Mouse (Mus musculus) forebrain, embryonic 13.5 days (tissue): ENCODE results near the gene Slit3. TPM values are rescaled to one million over a fixed set of nuclear protein-coding genes. Genes with fewer than 3 reads are reported as not detected.
A peak's percentile ranks its signal among the peaks of the same experiment; 100 is the strongest.

Experiments
- ATAC-seq: fragments of 200-750 bp; cut with Nextera tagmentation; 2 replicates; pipeline ENCODE4 v1.8.0; 2017
- H3K27ac ChIP-seq: fragments of 300-500 bp; sonication (generic); 2 replicates; pipeline ENCODE4 v1.5.1; 2015; ENCODE audit warnings: inconsistent platforms, mild to moderate bottlenecking, moderate library complexity
- H3K27me3 ChIP-seq: fragments of 300-500 bp; sonication (generic); 2 replicates; pipeline ENCODE4 v1.6.1; 2015; ENCODE audit warnings: mild to moderate bottlenecking, inconsistent platforms
- H3K36me3 ChIP-seq: fragments of 300-500 bp; sonication (generic); 2 replicates; pipeline ENCODE4 v1.6.1; 2015; ENCODE audit warnings: mild to moderate bottlenecking, inconsistent platforms; ENCODE audit not compliant: poor library complexity, severe bottlenecking
- H3K4me1 ChIP-seq: fragments of 300-500 bp; sonication (generic); 2 replicates; pipeline ENCODE4 v1.6.1; 2015; ENCODE audit warnings: inconsistent platforms
- H3K4me2 ChIP-seq: fragments of 300-500 bp; sonication (generic); 2 replicates; pipeline ENCODE4 v1.6.1; 2015; ENCODE audit warnings: inconsistent platforms, mild to moderate bottlenecking, moderate library complexity
- H3K4me3 ChIP-seq: fragments of 300-500 bp; sonication (generic); 2 replicates; pipeline ENCODE4 v1.5.1; 2015; ENCODE audit warnings: mild to moderate bottlenecking, inconsistent platforms
- H3K9ac ChIP-seq: fragments of 300-500 bp; sonication (generic); 2 replicates; pipeline ENCODE4 v1.6.1; 2015; ENCODE audit warnings: mild to moderate bottlenecking, inconsistent platforms
- H3K9me3 ChIP-seq: fragments of 300-500 bp; sonication (generic); replicated peaks from 2 replicates; pipeline ENCODE4 v1.6.1; 2016; ENCODE audit warnings: inconsistent platforms
- WGBS: fragments of 180-500 bp; shearing (Covaris S2); methylation state at CpG from one replicate; pipeline ENCODE4 v1.1.7; 2015; 5-methylcytosine and 5-hydroxymethylcytosine counted together
- polyA plus RNA-seq: library from polyadenylated mRNA; unstranded; fragments of >200 nt; fragmentation: Nextera tagmentation; extraction: Ambion mirVana; gene quantifications from 2 replicates; pipeline ENCODE4 v1.2.1, GENCODE M21; 2015

Gene Slit3
- polyA plus RNA-seq, 1 experiment from 2014 or later, result 2.6 TPM

GRCm38 (mm10) chr11:35298526-35298925 is 177.5 kb downstream of the Slit3 start:
- WGBS, result 55% methylated on average over 2 of the region's 2 CpGs
- Histone ChIP-seq H3K36me3 (no peaks in the 10 kb centered on the region), H3K4me2 (no peak overlapping the region), H3K9ac (no peak overlapping the region), H3K4me1 (peaks cover 35% of the 10 kb centered on the region), H3K27ac (no peak overlapping the region), H3K27me3 (peaks cover 7% of the 10 kb centered on the region; the same call in 1 of the 2 replicates), H3K4me3 (no peak overlapping the region), H3K9me3 (no peaks in the 10 kb centered on the region)
- ATAC-seq, result no peak

DNA sequence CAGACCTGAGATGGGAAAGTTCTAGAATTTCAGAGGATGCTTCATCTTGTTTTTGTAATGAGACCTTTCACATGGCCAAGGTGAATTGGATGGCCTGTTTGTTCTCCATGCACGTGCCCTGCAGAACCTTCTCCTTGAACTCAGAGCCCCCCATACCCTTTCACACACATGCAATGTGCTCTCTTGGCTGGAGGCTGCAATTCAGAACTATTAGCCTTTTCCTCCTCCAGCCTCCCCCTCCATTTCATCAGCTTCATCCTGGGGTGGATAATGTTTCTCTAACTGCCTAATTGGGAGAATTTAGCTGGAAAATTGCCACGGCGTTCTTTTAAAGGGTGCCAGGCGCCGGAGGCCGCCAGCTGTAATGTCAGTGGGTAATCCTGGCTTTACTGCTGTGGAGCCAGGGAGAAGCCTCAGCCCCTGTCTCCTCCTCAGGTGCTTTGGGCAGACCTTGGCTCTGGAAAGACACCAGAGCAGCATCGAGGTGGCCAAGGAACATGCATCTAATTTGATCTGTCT is 178.9 kb downstream of the Slit3 start:
- Histone ChIP-seq H3K27me3 (peaks cover 7% of the 10 kb centered on the region; the same call in 1 of the 2 replicates), H3K9me3 (no peaks in the 10 kb centered on the region), H3K4me2 (no peak overlapping the region), H3K36me3 (no peaks in the 10 kb centered on the region), H3K4me3 (no peak overlapping the region), H3K27ac (no peak overlapping the region), H3K4me1 (peaks cover 28% of the 10 kb centered on the region), H3K9ac (no peak overlapping the region)
- peak; percentile 60; the same call in 1 of the 2 replicates for ATAC-seq
- 54% methylated on average over 7 of the region's 7 CpGs for WGBS

- Histone ChIP-seq H3K27me3 (0 out of 2 replicates have a peak, but pooled peaks cover 4% of the 10 kb centered on the region), H3K9me3 (no peaks in the 10 kb centered on the region), H3K36me3 (no peaks in the 10 kb centered on the region)
Measured at GRCm38 (mm10) chr11:35302272-35302671, 181.2 kb downstream of the Slit3 start.

GRCm38 (mm10) chr11:35304216-35304975 is 183.4 kb downstream of the Slit3 start:
- Histone ChIP-seq H3K36me3 (no peaks in the 10 kb centered on the region), H3K4me3 (no peak overlapping the region), H3K27me3 (0 out of 2 replicates have a peak, but pooled peaks cover 4% of the 10 kb centered on the region), H3K4me1 (peaks cover 37% of the 10 kb centered on the region), H3K27ac (no peak overlapping the region), H3K4me2 (no peak overlapping the region), H3K9me3 (no peaks in the 10 kb centered on the region), H3K9ac (no peak overlapping the region)
- ATAC-seq, result no peak
- 85% methylated on average over 8 of the region's 8 CpGs for WGBS

More at GRCm38 (mm10) chr11:35302272-35302671, 181.2 kb downstream of the Slit3 start:
- Histone ChIP-seq H3K4me1 (peaks cover 37% of the 10 kb centered on the region), H3K4me3 (no peak overlapping the region), H3K4me2 (no peak overlapping the region), H3K27ac (no peak overlapping the region), H3K9ac (no peak overlapping the region)
- no peak for ATAC-seq
- 80% methylated on average over 5 of the region's 5 CpGs for WGBS

DNA sequence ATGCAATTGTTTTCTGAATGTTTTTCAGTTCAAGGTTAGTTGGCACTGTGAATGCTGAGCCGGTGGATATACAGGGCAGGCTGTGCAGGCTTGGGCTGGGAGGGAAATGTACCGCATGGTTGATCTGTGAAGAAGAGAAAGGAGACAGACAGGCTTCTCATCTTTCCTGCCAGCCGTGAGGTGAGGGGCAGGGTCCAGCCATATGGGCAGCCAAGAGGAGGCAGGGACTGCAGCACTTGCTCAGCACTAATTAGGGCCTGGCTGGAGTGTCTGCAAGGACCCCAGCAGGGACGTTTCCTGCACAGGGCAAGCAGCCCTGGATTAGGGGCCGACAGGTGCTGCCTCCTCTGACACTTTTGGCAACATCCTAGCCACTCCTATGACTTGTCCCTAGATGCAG is 184.1 kb downstream of the Slit3 start:
- 0 out of 2 replicates have a peak, but pooled peaks cover 4% of the 10 kb centered on the region for H3K27me3 ChIP-seq
- WGBS, result 46% methylated on average over 5 of the region's 5 CpGs
- no peak overlapping the region for H3K27ac ChIP-seq
- no peak overlapping the region for H3K4me2 ChIP-seq
- no peak overlapping the region for H3K4me3 ChIP-seq
- H3K9me3 ChIP-seq, result no peaks in the 10 kb centered on the region
- H3K4me1 ChIP-seq, result peaks cover 30% of the 10 kb centered on the region
- H3K36me3 ChIP-seq, result no peaks in the 10 kb centered on the region
- no peak overlapping the region for H3K9ac ChIP-seq
- 0 out of 2 replicates have a peak, but pooled peaks have one; percentile 40 for ATAC-seq

- H3K27me3 ChIP-seq, result no peaks in the 10 kb centered on the region
- no peaks in the 10 kb centered on the region for H3K9me3 ChIP-seq
- H3K4me1 ChIP-seq, result peaks cover 23% of the 10 kb centered on the region
- no peak overlapping the region for H3K4me3 ChIP-seq
- H3K4me2 ChIP-seq, result no peak overlapping the region
- WGBS, result 89% methylated on average over 3 of the region's 3 CpGs
- no peak; the same call in 1 of the 2 replicates for ATAC-seq
- no peak overlapping the region for H3K9ac ChIP-seq
- H3K27ac ChIP-seq, result peak overlapping the region; percentile 7; the same call in 1 of the 2 replicates
- H3K36me3 ChIP-seq, result no peaks in the 10 kb centered on the region
Measured at GRCm38 (mm10) chr11:35305910-35306309, 184.9 kb downstream of the Slit3 start.

GRCm38 (mm10) chr11:35306922-35307321 is 185.9 kb downstream of the Slit3 start:
- Histone ChIP-seq H3K27ac (no peak overlapping the region), H3K9ac (no peak overlapping the region), H3K27me3 (no peaks in the 10 kb centered on the region), H3K4me1 (peaks cover 23% of the 10 kb centered on the region), H3K9me3 (no peaks in the 10 kb centered on the region), H3K4me2 (no peak overlapping the region), H3K4me3 (no peak overlapping the region), H3K36me3 (no peaks in the 10 kb centered on the region)
- 36% methylated on average over 5 of the region's 5 CpGs for WGBS
- peak; percentile 67 for ATAC-seq

- no peaks in the 10 kb centered on the region for H3K36me3 ChIP-seq
- no peaks in the 10 kb centered on the region for H3K9me3 ChIP-seq
- no peak overlapping the region for H3K27ac ChIP-seq
- no peak overlapping the region for H3K9ac ChIP-seq
- no peak for ATAC-seq
- WGBS, result 87% methylated on average over 4 of the region's 4 CpGs
- no peaks in the 10 kb centered on the region; the same call in 1 of the 2 replicates for H3K27me3 ChIP-seq
- H3K4me2 ChIP-seq, result no peak overlapping the region
- H3K4me3 ChIP-seq, result no peak overlapping the region
- H3K4me1 ChIP-seq, result peaks cover 23% of the 10 kb centered on the region
Measured at GRCm38 (mm10) chr11:35307992-35308391, 187.0 kb downstream of the Slit3 start.

DNA sequence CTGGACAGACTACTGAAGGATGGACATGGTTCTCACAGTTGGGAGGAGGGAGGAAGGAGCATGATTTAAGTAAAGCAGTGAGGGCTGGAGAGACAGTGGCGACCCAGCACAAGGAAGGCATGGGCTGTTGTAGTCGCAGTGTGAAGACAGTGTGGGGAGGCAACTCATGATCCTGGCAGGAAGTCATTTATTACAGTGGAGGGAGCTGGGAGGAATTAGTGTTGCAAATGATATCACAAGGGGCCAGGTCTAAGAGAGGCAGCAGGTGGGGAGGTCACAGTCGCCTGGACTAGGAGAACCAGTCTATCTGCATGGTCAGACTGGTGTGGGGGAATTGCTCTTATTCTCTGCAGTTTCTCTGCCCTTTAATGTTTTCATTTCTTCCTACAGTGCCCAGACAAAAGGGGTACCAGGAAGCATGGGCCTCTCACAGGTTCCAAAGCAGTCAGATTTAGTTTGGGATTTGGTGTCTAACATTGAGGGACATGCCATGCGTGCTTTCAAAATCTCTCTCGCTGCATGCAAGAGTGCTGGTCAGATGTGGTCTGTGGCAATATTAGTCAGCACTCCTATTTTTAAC is 194.5 kb downstream of the Slit3 start:
- Histone ChIP-seq H3K36me3 (no peaks in the 10 kb centered on the region), H3K9ac (no peak overlapping the region), H3K4me1 (peaks cover 22% of the 10 kb centered on the region), H3K4me2 (no peak overlapping the region), H3K4me3 (no peak overlapping the region), H3K27me3 (peaks cover 3% of the 10 kb centered on the region), H3K9me3 (no peaks in the 10 kb centered on the region), H3K27ac (no peak overlapping the region)
- no peak for ATAC-seq
- 85% methylated on average over 5 of the region's 5 CpGs for WGBS

DNA sequence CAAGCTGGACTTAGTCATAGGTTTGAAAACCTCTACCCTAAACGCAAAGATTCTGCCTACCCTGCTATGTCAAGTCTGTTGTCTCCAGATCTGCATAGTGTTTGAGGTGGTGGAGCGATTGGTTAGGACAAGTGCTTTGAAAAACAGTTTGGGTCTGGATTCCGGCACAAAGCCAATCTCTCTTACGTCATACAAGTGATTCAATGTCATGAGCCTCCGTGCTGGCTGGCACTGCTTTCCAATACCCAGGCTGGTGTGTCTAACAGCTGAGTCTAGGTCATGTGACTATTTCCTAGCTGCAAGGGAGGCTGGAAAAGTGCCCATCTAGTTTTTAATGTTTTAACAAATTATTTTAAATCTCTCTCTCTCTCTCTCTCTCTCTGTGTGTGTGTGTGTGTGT is 196.2 kb downstream of the Slit3 start:
- H3K9me3 ChIP-seq, result no peaks in the 10 kb centered on the region
- WGBS, result 90% methylated on average over 5 of the region's 5 CpGs
- peaks cover 22% of the 10 kb centered on the region for H3K4me1 ChIP-seq
- no peak overlapping the region for H3K9ac ChIP-seq
- ATAC-seq, result no peak
- no peak overlapping the region for H3K27ac ChIP-seq
- H3K27me3 ChIP-seq, result peaks cover 12% of the 10 kb centered on the region
- H3K36me3 ChIP-seq, result no peaks in the 10 kb centered on the region
- H3K4me2 ChIP-seq, result no peak overlapping the region
- no peak overlapping the region for H3K4me3 ChIP-seq

DNA sequence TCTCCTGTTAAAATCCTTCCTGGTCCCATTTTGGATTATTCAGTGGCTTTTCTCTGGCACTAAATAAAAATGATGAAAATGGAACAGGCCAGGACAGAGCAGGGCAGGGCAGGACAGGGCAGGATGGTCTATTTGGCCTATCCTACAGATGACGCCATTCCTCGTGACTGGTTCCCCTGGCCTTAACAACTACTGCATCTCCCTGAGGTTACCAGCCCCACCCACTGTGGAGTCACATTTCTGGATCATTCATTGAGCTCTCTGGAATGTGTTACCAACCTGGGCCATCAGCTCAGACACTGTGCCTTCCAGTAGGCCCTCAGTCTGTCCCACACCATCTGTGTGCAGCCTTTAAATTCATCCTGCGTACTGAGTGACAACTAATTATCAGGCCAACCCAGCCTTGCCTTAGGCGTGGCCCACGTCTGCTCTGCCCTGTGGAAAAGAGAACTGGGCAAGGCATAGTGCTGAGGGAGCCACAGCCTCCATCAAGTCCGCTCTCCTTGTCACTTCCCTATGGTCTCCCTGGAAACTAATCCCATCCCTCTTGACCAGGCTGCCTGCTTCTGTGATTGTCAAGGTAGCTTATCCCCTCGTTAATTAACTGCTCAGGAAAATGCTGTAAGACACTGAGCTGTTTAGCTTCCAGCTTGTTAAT is 196.9 kb downstream of the Slit3 start:
- Histone ChIP-seq H3K27me3 (peaks cover 15% of the 10 kb centered on the region), H3K4me3 (no peak overlapping the region), H3K9ac (no peak overlapping the region), H3K4me2 (no peak overlapping the region), H3K27ac (peak overlapping the region; percentile 48; the same call in 1 of the 2 replicates), H3K36me3 (no peaks in the 10 kb centered on the region), H3K9me3 (no peaks in the 10 kb centered on the region), H3K4me1 (peaks cover 22% of the 10 kb centered on the region)
- WGBS, result 17% methylated on average over 7 of the region's 7 CpGs
- peak; percentile 88 for ATAC-seq
